Mouse (Mus musculus) brain, embryonic 14.5 days (tissue): ENCODE measurements around the gene Ckb.

Source experiments
- CTCF ChIP-seq: fragments of 200-500 bp; IDR thresholded peaks from 2 replicates; pipeline ENCODE4 v1.5.1; 2012; ENCODE audit warnings: inconsistent platforms, mild to moderate bottlenecking, moderate library complexity, borderline replicate concordance; ENCODE audit not compliant: insufficient read depth, insufficient read length; ENCODE audit errors: extremely low read depth
- POLR2A ChIP-seq: fragments of 200-500 bp; IDR thresholded peaks from 2 replicates; pipeline ENCODE4 v1.6.1; 2012; ENCODE audit warnings: mild to moderate bottlenecking, inconsistent platforms, borderline replicate concordance; ENCODE audit not compliant: poor library complexity, insufficient read depth, insufficient read length, severe bottlenecking; ENCODE audit errors: extremely low read depth

- TF ChIP-seq CTCF (no peak), POLR2A (no peak)
These were observed 19.3 kb upstream of the Ckb start for GRCm38 (mm10) chr12:111691346-111691872.
